Mouse (Mus musculus) hindbrain, embryonic 14.5 days (tissue): Measurements from ENCODE around the gene Foxn1. TPM values are rescaled to one million over a fixed set of nuclear protein-coding genes. Genes with fewer than 3 reads are reported as not detected.

ENCODE experiments used
- polyA plus RNA-seq: library from polyadenylated mRNA; unstranded; fragments of >200 nt; fragmentation: Nextera tagmentation; extraction: Ambion mirVana; gene quantifications from 2 replicates; pipeline ENCODE4 v1.2.1, GENCODE M21; 2014

Foxn1 gene
- polyA plus RNA-seq, 1 experiment from 2014 or later: not detected

Other genes starting within 250 kb of the Foxn1 start
- 57.2 and 63.5 TPM in 2 replicates for gene Traf4, start 221.0 kb downstream of the Foxn1 start, polyA plus RNA-seq
- 4.6 and 6.0 TPM in 2 replicates for gene Nek8, start 209.9 kb downstream of the Foxn1 start, polyA plus RNA-seq
- gene Tlcd1, start 209.8 kb downstream of the Foxn1 start, polyA plus RNA-seq: 13.4 and 16.6 TPM in 2 replicates
- gene Rpl23a, start 203.0 kb downstream of the Foxn1 start, polyA plus RNA-seq: 880 and 1,029 TPM in 2 replicates
- 46.4 and 53.2 TPM in 2 replicates for gene Rab34, start 198.1 kb downstream of the Foxn1 start, polyA plus RNA-seq
- gene Proca1, start 193.2 kb downstream of the Foxn1 start, polyA plus RNA-seq: 1.4 and 2.9 TPM in 2 replicates
- 94.5 and 103 TPM in 2 replicates for gene Sdf2, start 140.8 kb downstream of the Foxn1 start, polyA plus RNA-seq
- 24.4 and 25.3 TPM in 2 replicates for gene Supt6, start 140.6 kb downstream of the Foxn1 start, polyA plus RNA-seq
- gene 2610507B11Rik, start 124.8 kb downstream of the Foxn1 start, polyA plus RNA-seq: 64.2 and 67.2 TPM in 2 replicates
- gene BC030499, start 95.7 kb downstream of the Foxn1 start, polyA plus RNA-seq: 0.16 and 0.35 TPM in 2 replicates
- 5.6 and 9.2 TPM in 2 replicates for gene Spag5, start 85.0 kb downstream of the Foxn1 start, polyA plus RNA-seq
- gene Aldoc, start 63.6 kb downstream of the Foxn1 start, polyA plus RNA-seq: 278 and 292 TPM in 2 replicates
- gene Pigs, start 58.1 kb downstream of the Foxn1 start, polyA plus RNA-seq: 76.4 and 76.5 TPM in 2 replicates
- gene Unc119, start 43.1 kb downstream of the Foxn1 start, polyA plus RNA-seq: 82.6 and 95.8 TPM in 2 replicates
- not detected in 2 replicates for gene Slc13a2, start 35.7 kb upstream of the Foxn1 start, polyA plus RNA-seq
- gene Slc46a1, start 79.1 kb upstream of the Foxn1 start, polyA plus RNA-seq: 25.2 and 25.5 TPM in 2 replicates
- gene Sarm1, start 111.2 kb upstream of the Foxn1 start, polyA plus RNA-seq: 52.0 and 55.1 TPM in 2 replicates
- gene Vtn, start 112.5 kb upstream of the Foxn1 start, polyA plus RNA-seq: 178 and 201 TPM in 2 replicates
- gene Sebox, start 116.9 kb upstream of the Foxn1 start, polyA plus RNA-seq: 0.21 TPM in 1 of 2 replicates, not detected in the other
- 96.1 and 101 TPM in 2 replicates for gene Tmem199, start 125.6 kb upstream of the Foxn1 start, polyA plus RNA-seq
- gene Poldip2, start 125.6 kb upstream of the Foxn1 start, polyA plus RNA-seq: 168 and 176 TPM in 2 replicates
- gene Tnfaip1, start 149.8 kb upstream of the Foxn1 start, polyA plus RNA-seq: 59.2 and 64.0 TPM in 2 replicates
- gene Ift20, start 149.8 kb upstream of the Foxn1 start, polyA plus RNA-seq: 120 and 123 TPM in 2 replicates
- gene Tmem97, start 164.2 kb upstream of the Foxn1 start, polyA plus RNA-seq: 38.2 and 49.3 TPM in 2 replicates